Mouse (Mus musculus): ENCODE measurements at regions not wholly inside any gene's neighbourhood (a gene's known extent, or its start where the extent isn't known, plus 50 kb on each side); places are given as distances from the start of the nearest gene placed in this dataset.

DNA sequence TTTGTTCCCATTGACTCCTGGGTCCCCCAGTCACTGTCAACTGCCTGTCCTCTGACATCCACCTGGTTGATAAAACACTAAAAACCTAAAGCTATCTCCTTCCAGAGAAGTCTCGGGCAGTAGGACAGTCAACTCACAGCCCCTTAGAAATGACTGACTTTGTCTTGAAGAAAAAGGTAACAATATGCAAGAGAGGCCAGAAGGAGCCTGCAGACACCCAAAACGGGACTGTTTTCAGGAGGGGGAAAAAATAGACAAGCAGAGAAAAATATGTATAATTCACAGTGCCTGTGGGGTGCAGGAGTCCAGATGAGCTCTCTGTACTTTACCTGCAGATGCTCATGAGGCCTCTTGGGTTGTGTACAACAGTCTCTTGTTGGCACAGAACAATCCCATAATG lies 126.4 kb upstream of the Ankrd55 start:
- Histone ChIP-seq H3ac (ENCODE audit: control insufficient read depth, insufficient read length) (no peak overlapping the region), H3K4me3 (no peak overlapping the region), H3K36me3 (ENCODE audit: control insufficient read depth, insufficient read depth) (no peaks in the 10 kb centered on the region), H3K27me3 (ENCODE audit: control insufficient read depth, insufficient read depth, insufficient read length) (no peaks in the 10 kb centered on the region), H3K79me2 (ENCODE audit: control insufficient read depth, insufficient read depth) (no peaks in the 10 kb centered on the region), H3K4me2 (ENCODE audit: low read depth) (no peak overlapping the region)
- no peak for TF ChIP-seq TCF12 (IDR thresholded peaks at IDR 0.05; ENCODE audit: insufficient read depth, poor library complexity, severe bottlenecking)
- TF ChIP-seq POLR2AphosphoS2 (IDR thresholded peaks at IDR 0.05; ENCODE audit: insufficient read length, low read depth): no peak
- TF ChIP-seq USF1 (IDR thresholded peaks at IDR 0.05; ENCODE audit: low read depth): no peak
- no peak for TF ChIP-seq MYOG (IDR thresholded peaks at IDR 0.05; ENCODE audit: control insufficient read depth in 1 of 3, insufficient read depth in 1 of 3, insufficient read length in 2 of 3, low read depth in 2 of 3)
- no peak for TF ChIP-seq MYOD1 (IDR thresholded peaks at IDR 0.05; ENCODE audit: control insufficient read depth in 1 of 3, insufficient read length in 2 of 3, low read depth in 2 of 3)
- TF ChIP-seq TCF3 (IDR thresholded peaks at IDR 0.05; ENCODE audit: insufficient read length, low read depth): no peak
- no peak for TF ChIP-seq E2F4 (IDR thresholded peaks at IDR 0.05; ENCODE audit: insufficient read depth)
- no peak for TF ChIP-seq REST (IDR thresholded peaks at IDR 0.05; ENCODE audit: insufficient read depth, insufficient read length)
- no peak for TF ChIP-seq CEBPB (IDR thresholded peaks at IDR 0.05; ENCODE audit: insufficient read depth, poor library complexity, severe bottlenecking)
- TF ChIP-seq POLR2A (IDR thresholded peaks at IDR 0.05; ENCODE audit: insufficient read length, low read depth): no peak
- no peak for TF ChIP-seq MAX (IDR thresholded peaks at IDR 0.05; ENCODE audit: low read depth)
- TF ChIP-seq SRF (IDR thresholded peaks at IDR 0.05; ENCODE audit: control insufficient read depth, insufficient read length, low read depth): no peak

DNA sequence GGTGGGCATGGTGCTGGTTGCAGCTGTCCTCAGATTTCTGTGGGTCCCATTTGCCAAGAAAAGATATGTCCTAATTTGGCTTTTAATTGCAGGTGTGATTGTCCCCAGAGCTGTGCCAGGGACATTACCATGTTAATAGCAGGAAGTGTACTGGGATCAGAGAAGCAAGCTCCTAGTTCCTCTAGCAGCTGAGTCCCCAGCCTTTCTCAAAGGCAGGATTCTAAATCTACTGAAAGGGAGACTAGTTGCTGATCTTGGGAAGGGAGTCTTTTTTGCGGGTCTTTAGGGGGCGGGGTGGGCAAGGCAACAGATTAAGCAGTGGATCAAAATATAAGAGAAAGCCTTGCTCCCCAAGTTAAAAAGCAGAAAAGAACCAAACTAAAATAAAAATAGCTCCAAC lies 122.3 kb upstream of the Ankrd55 start:
- H3ac ChIP-seq (ENCODE audit: control insufficient read depth, insufficient read length): no peak overlapping the region
- H3K36me3 ChIP-seq (ENCODE audit: control insufficient read depth, insufficient read depth): no peaks in the 10 kb centered on the region
- no peak for TF ChIP-seq MYOG (IDR thresholded peaks at IDR 0.05; ENCODE audit: control insufficient read depth in 1 of 3, insufficient read depth in 1 of 3, insufficient read length in 2 of 3, low read depth in 2 of 3)
- no peak for TF ChIP-seq SRF (IDR thresholded peaks at IDR 0.05; ENCODE audit: control insufficient read depth, insufficient read length, low read depth)
- TF ChIP-seq POLR2A (IDR thresholded peaks at IDR 0.05; ENCODE audit: insufficient read length, low read depth): no peak
- no peak for TF ChIP-seq TCF3 (IDR thresholded peaks at IDR 0.05; ENCODE audit: insufficient read length, low read depth)
- no peak for TF ChIP-seq E2F4 (IDR thresholded peaks at IDR 0.05; ENCODE audit: insufficient read depth)
- no peak for TF ChIP-seq USF1 (IDR thresholded peaks at IDR 0.05; ENCODE audit: low read depth)
- no peak for TF ChIP-seq REST (IDR thresholded peaks at IDR 0.05; ENCODE audit: insufficient read depth, insufficient read length)
- no peak for TF ChIP-seq MAX (IDR thresholded peaks at IDR 0.05; ENCODE audit: low read depth)
- TF ChIP-seq TCF12 (IDR thresholded peaks at IDR 0.05; ENCODE audit: insufficient read depth, poor library complexity, severe bottlenecking): no peak
- TF ChIP-seq CEBPB (IDR thresholded peaks at IDR 0.05; ENCODE audit: insufficient read depth, poor library complexity, severe bottlenecking): no peak
- TF ChIP-seq POLR2AphosphoS2 (IDR thresholded peaks at IDR 0.05; ENCODE audit: insufficient read length, low read depth): no peak
- TF ChIP-seq MYOD1 (IDR thresholded peaks at IDR 0.05; ENCODE audit: control insufficient read depth in 1 of 3, insufficient read length in 2 of 3, low read depth in 2 of 3): no peak
- H3K79me2 ChIP-seq (ENCODE audit: control insufficient read depth, insufficient read depth): no peaks in the 10 kb centered on the region
- H3K27me3 ChIP-seq (ENCODE audit: control insufficient read depth, insufficient read depth, insufficient read length): no peaks in the 10 kb centered on the region
- H3K4me2 ChIP-seq (ENCODE audit: low read depth): no peak overlapping the region
- no peak overlapping the region for H3K4me3 ChIP-seq

DNA sequence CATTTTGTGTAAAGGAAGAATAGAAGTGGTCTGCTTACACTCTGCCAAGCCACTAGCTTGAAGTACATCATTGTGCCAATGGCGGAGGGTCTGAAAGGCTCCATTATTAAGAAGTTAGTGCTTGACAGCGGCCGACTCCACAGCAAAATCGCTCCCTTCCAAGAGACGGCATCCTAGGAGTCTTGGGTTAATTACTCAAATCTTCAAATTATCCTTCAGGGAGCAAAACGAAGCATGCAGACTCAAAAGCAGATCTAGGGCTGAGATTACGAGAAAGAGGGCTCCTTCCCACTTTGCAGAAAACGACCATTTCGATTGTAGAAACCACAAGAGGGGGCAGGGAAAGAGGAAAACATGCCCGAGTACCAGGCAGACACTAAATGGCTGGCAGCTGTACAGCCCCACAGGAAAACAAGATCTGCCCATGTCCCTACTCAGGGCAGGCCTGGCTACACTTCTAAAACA lies 121.9 kb upstream of the Ankrd55 start:
- no peaks in the 10 kb centered on the region for H3K36me3 ChIP-seq (ENCODE audit: control insufficient read depth, insufficient read depth)
- H3K4me3 ChIP-seq: no peak overlapping the region
- no peak overlapping the region for H3ac ChIP-seq (ENCODE audit: control insufficient read depth, insufficient read length)
- H3K4me2 ChIP-seq (ENCODE audit: low read depth): no peak overlapping the region
- H3K79me2 ChIP-seq (ENCODE audit: control insufficient read depth, insufficient read depth): no peaks in the 10 kb centered on the region
- H3K27me3 ChIP-seq (ENCODE audit: control insufficient read depth, insufficient read depth, insufficient read length): no peaks in the 10 kb centered on the region
- TF ChIP-seq REST (IDR thresholded peaks at IDR 0.05; ENCODE audit: insufficient read depth, insufficient read length) (no peak), POLR2A (IDR thresholded peaks at IDR 0.05; ENCODE audit: insufficient read length, low read depth) (no peak), MAX (IDR thresholded peaks at IDR 0.05; ENCODE audit: low read depth) (no peak), MYOD1 (IDR thresholded peaks at IDR 0.05; ENCODE audit: control insufficient read depth in 1 of 3, insufficient read length in 2 of 3, low read depth in 2 of 3) (no peak), CEBPB (IDR thresholded peaks at IDR 0.05; ENCODE audit: insufficient read depth, poor library complexity, severe bottlenecking) (no peak), MYOG (IDR thresholded peaks at IDR 0.05; ENCODE audit: control insufficient read depth in 1 of 3, insufficient read depth in 1 of 3, insufficient read length in 2 of 3, low read depth in 2 of 3) (no peak), POLR2AphosphoS2 (IDR thresholded peaks at IDR 0.05; ENCODE audit: insufficient read length, low read depth) (no peak), USF1 (IDR thresholded peaks at IDR 0.05; ENCODE audit: low read depth) (no peak), TCF12 (IDR thresholded peaks at IDR 0.05; ENCODE audit: insufficient read depth, poor library complexity, severe bottlenecking) (no peak), TCF3 (IDR thresholded peaks at IDR 0.05; ENCODE audit: insufficient read length, low read depth) (no peak), SRF (IDR thresholded peaks at IDR 0.05; ENCODE audit: control insufficient read depth, insufficient read length, low read depth) (no peak), E2F4 (IDR thresholded peaks at IDR 0.05; ENCODE audit: insufficient read depth) (no peak)

DNA sequence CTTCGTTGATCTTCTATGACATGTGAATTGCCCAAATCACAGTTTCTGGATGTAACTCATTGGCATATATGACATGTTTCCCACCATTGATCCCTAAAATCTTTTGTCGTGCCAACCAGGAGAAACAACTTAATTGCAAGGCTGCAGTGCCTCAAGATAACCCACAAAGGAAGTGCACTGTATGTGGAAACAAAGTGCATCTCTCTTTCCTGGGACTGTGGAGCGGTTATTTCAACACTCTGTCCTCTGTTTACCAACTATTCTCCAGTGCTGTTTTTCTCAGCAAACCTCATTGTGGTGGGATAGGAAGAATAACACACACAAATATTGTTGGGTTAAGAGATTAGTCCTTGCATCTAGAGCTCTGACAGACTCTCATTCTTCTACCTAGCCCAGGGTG lies 119.8 kb upstream of the Ankrd55 start:
- Histone ChIP-seq H3K79me2 (ENCODE audit: control insufficient read depth, insufficient read depth) (no peaks in the 10 kb centered on the region), H3K4me2 (ENCODE audit: low read depth) (no peak overlapping the region), H3K36me3 (ENCODE audit: control insufficient read depth, insufficient read depth) (no peaks in the 10 kb centered on the region), H3K4me3 (no peak overlapping the region), H3ac (ENCODE audit: control insufficient read depth, insufficient read length) (no peak overlapping the region), H3K27me3 (ENCODE audit: control insufficient read depth, insufficient read depth, insufficient read length) (no peaks in the 10 kb centered on the region)
- TF ChIP-seq POLR2AphosphoS2 (IDR thresholded peaks at IDR 0.05; ENCODE audit: insufficient read length, low read depth): no peak
- TF ChIP-seq TCF3 (IDR thresholded peaks at IDR 0.05; ENCODE audit: insufficient read length, low read depth): no peak
- no peak for TF ChIP-seq MYOG (IDR thresholded peaks at IDR 0.05; ENCODE audit: control insufficient read depth in 1 of 3, insufficient read depth in 1 of 3, insufficient read length in 2 of 3, low read depth in 2 of 3)
- no peak for TF ChIP-seq USF1 (IDR thresholded peaks at IDR 0.05; ENCODE audit: low read depth)

DNA sequence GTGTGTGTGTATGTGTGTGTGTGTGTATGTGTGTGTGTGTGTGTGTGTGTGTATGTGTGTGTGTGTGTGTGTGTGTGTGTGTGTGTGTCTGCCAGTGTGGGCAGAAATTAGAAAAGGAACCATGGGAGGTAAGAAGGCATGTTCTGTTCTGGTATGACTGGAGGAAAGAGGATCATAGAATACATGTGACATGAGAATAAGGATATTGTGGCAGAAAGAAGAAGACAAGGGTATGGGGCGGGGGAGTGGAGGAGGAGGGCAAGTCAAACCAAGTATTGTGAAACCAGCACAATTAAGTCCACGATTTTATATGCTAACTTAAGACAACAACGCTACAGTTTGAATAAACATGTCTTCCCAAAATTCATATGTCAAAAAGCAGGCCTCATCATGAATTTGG lies 117.4 kb upstream of the Ankrd55 start:
- H3K27me3 ChIP-seq (ENCODE audit: control insufficient read depth, insufficient read depth, insufficient read length): no peaks in the 10 kb centered on the region
- no peaks in the 10 kb centered on the region for H3K36me3 ChIP-seq (ENCODE audit: control insufficient read depth, insufficient read depth)
- TF ChIP-seq MYOD1 (IDR thresholded peaks at IDR 0.05; ENCODE audit: control insufficient read depth in 1 of 3, insufficient read length in 2 of 3, low read depth in 2 of 3) (no peak), MAX (IDR thresholded peaks at IDR 0.05; ENCODE audit: low read depth) (no peak), CEBPB (IDR thresholded peaks at IDR 0.05; ENCODE audit: insufficient read depth, poor library complexity, severe bottlenecking) (no peak)
- H3ac ChIP-seq (ENCODE audit: control insufficient read depth, insufficient read length): no peak overlapping the region
- no peak overlapping the region for H3K4me2 ChIP-seq (ENCODE audit: low read depth)
- H3K4me3 ChIP-seq: no peak overlapping the region
- H3K79me2 ChIP-seq (ENCODE audit: control insufficient read depth, insufficient read depth): no peaks in the 10 kb centered on the region

Measured in myocyte (in vitro differentiated cells).